Mouse (Mus musculus) heart, postnatal 36 days (tissue): ENCODE data around the gene Eme2. TPM values are rescaled to one million over a fixed set of nuclear protein-coding genes. Genes with fewer than 3 reads are reported as not detected.
"Not testable (repeated sequence)": the region's sequence is repeated elsewhere in the genome, so short reads cannot be mapped to it uniquely, and the experiment has no call there.

Experiments used
- DNase-seq, 2 experiments: peaks; one replicate each; pipeline ENCODE4 v3.0.0; 2021 to 2022
- intact Hi-C: fragments of 180-260 bp; cut with DNase I; formaldehyde crosslinking; loops from one replicate; pipeline ENCODE4 v1.15.1; 2025
- total RNA-seq, 2 experiments: library from RNA; stranded (reverse); gene quantifications; 2 replicates each; pipeline ENCODE4 v1.2.3; 2021

Gene Eme2
- 10 to 100 TPM; 18.8 to 19.0 TPM for total RNA-seq

- intact Hi-C loops = loop anchor here (10.0 kb wide), 1 partner anchor 480 kb away; the partner anchor contains the start of gene Rnps1
- DNase-seq = peak; percentile 82 to 85
These were observed at the start of gene Eme2, which contains the start of gene Mrps34 for GRCm38 (mm10) chr17:24894995-24895547. Gene Eme2 (minus strand): TSS chr17:24895087. Gene Mrps34 (plus strand): TSS chr17:24895116.

DNA sequence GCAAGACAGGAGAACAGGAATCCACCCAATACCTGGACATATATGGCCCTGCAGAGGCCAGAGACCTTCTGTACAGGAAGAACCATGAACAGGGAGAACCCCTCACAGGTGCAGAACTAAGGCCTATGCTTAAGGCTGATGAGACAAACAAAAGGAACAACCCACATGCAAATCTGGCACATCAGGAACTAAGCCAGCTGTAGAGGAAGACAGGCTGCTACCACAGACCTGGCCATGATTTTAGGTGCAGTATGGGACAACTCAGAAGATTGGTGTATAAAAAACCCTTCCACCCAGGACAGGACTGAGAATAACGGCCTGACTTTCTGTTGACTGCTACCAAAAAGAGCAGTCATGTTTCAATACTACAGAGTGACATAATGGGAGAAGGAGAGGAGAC lies 48.7 kb upstream of the Eme2 start:
- not testable (repeated sequence) for DNase-seq
- intact Hi-C loops = loop anchor here (2.0 to 10.0 kb wide), 2 partner anchors 341 to 421 kb away; partner anchors contain the start of genes Tpsb2 and Tpsg1

- DNase-seq = no peak
- intact Hi-C loops = loop anchor here (2.0 to 10.0 kb wide), 2 partner anchors 342 to 422 kb away; partner anchors contain the start of genes Tpsb2 and Tpsg1
These were observed 48.1 kb upstream of the Eme2 start for GRCm38 (mm10) chr17:24943036-24943435.

GRCm38 (mm10) chr17:24942453-24942852 lies 47.6 kb upstream of the Eme2 start:
- intact Hi-C loops = loop anchor here (2.0 to 10.0 kb wide), 2 partner anchors 342 to 422 kb away; partner anchors contain the start of genes Tpsb2 and Tpsg1
- peak; percentile 35 to 47 for DNase-seq

GRCm38 (mm10) chr17:24937266-24937665 lies 42.4 kb upstream of the Eme2 start:
- no peak for DNase-seq
- intact Hi-C loops = loop anchor here (2.0 to 5.0 kb wide), 4 partner anchors 24 to 250 kb away; partner anchors contain the start of genes Cramp1l, Fahd1, Jpt2 and Unkl

DNA sequence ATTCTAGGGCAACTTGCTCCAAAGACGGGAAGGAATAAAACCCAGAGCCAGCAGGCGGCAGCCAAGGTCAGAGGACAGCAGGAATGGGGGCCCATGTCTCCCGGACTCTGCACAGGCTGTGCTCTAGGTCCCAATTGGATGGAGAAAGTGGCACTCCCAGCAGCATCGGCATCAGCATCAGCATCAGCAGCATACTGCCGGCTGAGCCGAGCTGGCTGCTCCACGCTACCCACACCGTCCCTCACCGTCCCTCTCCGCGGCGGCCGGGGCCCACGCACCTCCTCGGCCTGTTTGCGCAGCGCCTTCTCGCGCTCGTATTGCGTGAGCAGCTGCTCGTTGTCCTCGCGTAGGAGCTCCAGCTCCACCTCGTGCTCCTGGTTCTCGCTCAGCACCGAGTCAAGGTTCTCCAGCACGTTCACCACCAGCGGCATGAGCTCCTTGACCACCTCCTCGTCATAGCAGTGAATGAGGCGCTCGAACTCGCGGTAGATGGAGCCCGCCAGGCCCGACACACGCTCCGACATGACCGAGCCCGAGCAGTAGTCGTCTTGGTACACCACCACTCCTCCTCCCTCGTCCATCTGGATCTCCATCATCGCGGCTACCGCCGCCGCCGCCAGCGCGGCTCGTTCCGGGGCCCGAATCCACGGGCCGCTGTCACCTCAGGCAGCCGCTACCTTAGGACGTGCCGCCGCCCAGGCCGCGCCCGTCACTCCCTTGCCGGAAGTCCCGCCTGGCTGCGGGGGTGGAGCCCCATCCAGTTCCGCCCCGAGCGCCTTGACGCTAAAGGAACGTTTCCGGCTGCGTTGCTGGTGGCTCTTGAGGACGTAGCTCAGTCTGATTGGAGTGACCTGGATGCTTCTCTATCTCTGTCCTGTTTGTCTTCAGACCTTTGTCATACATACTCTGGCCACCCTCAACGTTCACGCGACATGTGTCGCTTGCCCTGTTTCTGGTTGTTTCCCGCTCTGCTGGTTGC lies 41.7 kb upstream of the Eme2 start, which contains the start of gene Mapk8ip3:
TSS of gene Mapk8ip3 (minus strand) at position 719 of the 979 bp plus-strand sequence.
- intact Hi-C loops = loop anchor here (2.0 to 5.0 kb wide), 4 partner anchors 24 to 251 kb away; partner anchors contain the start of genes Cramp1l, Fahd1, Jpt2 and Unkl
- DNase-seq = peak; percentile 96 to 97

DNA sequence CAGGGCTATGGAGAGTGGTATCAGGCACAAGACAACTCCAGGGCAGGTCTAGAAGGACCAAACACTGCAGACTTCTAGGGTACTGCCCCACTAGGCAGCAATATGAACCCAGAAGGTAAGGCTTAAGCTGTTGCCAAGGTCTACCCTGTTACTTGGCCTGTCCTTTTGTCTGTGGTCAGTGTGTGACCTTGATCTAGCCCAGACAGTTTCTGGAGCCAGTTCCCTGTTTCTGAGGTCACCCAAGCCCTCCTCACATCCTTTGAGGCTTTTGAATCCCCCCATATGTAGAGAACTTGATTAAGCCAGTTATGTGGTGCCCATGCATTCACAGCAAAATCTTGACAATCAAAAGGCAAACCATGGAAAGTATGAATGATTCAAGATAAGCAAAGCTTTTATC lies 40.8 kb upstream of the Eme2 start:
- DNase-seq = no peak
- intact Hi-C loops = loop anchor here (2.0 to 5.0 kb wide), 4 partner anchors 25 to 252 kb away; partner anchors contain the start of genes Cramp1l, Fahd1, Jpt2 and Unkl

DNA sequence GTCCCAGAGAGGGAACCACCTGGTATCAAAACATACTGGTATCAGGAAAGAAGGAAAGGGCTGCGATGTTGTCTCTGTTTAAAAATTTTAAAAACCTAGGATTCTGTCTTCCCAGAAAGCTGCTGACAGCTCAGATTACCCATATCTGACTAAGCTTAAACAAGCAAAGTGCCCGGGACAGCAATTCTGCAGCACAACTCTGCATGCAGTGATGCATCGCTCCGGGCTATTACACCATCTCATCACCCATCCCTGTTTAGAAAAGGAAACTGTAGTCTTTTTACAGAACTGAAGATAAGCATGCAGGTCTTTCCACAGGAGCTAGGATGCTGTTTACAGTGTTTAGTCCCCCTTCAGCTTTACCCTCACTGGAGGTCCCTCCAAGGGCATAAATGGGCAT lies 40.0 kb upstream of the Eme2 start:
- no peak for DNase-seq
- intact Hi-C loops = loop anchor here (5.0 kb wide), 2 partner anchors 83 to 252 kb away; partner anchors contain the start of genes Fahd1 and Unkl

GRCm38 (mm10) chr17:24933163-24933562 lies 38.3 kb upstream of the Eme2 start:
- intact Hi-C loops = no loop called here
- DNase-seq = no peak

DNA sequence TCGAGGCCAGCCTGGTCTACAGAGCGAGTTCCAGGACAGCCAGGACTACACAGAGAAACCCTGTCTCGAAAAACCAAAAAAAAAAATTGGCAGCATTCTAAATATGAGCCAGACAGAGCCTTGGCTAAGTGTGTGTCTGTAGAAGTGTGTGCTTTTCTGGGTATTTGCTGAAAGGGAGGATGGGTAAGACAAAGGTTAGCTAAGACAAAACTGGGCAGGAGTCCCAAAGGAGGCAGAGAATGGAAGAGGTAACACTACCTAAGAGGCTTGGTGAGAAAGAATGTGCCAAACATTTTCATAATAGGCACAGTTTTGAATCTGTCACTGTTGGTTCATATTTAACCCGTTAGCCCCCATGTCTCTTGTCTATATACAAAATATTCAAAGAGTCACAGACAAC lies 37.5 kb upstream of the Eme2 start:
- DNase-seq = no peak
- intact Hi-C loops = no loop called here

DNA sequence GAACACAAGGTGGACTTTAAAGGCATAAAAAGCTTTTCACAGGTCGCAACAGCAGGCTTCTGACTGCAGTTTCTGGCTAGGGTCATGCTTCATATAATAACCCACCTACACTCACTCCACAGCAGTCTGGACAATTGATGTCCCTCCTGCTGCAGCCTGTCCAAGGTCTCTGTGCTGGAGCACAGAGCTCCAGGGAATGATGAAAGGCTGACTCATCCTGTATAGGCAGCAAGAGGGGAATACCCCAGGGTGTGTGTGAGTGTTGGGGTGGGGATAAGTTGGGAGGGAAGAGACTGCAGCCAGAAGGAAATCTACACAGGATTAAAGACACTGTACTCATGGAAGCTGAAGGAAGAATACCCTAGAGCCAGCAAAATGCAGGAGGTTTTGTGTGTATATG lies 34.6 kb upstream of the Eme2 start:
- intact Hi-C loops = no loop called here
- DNase-seq = no peak

- intact Hi-C loops = no loop called here
- no peak for DNase-seq
These were observed 28.4 kb upstream of the Eme2 start for GRCm38 (mm10) chr17:24923246-24923645.

DNA sequence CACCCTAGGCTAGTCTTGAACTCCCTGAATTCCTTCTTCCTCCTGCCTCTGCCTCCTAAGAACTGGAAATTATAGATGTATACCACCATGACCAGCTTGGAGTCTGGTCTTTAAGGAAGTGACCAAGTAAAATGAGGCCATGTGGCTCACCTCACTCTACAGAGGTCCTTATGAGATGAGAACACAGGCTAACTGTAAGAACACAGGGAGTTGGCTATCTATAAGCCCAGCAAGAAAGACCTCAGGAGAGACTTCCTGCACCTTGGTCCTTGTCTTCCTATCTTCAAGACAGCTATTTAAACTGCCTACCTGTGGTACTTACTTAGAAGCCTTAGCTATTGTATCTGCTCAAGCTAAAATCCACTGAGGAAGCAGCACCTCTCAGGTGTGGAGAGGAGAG lies 19.1 kb upstream of the Eme2 start:
- no peak for DNase-seq
- intact Hi-C loops = no loop called here

GRCm38 (mm10) chr17:24907591-24907990 lies 12.7 kb upstream of the Eme2 start:
- intact Hi-C loops = no loop called here

GRCm38 (mm10) chr17:24903767-24904166 lies 8.9 kb upstream of the Eme2 start:
- intact Hi-C loops = no loop called here
- DNase-seq = no peak

More at GRCm38 (mm10) chr17:24907591-24907990, 12.7 kb upstream of the Eme2 start:
- no peak for DNase-seq

DNA sequence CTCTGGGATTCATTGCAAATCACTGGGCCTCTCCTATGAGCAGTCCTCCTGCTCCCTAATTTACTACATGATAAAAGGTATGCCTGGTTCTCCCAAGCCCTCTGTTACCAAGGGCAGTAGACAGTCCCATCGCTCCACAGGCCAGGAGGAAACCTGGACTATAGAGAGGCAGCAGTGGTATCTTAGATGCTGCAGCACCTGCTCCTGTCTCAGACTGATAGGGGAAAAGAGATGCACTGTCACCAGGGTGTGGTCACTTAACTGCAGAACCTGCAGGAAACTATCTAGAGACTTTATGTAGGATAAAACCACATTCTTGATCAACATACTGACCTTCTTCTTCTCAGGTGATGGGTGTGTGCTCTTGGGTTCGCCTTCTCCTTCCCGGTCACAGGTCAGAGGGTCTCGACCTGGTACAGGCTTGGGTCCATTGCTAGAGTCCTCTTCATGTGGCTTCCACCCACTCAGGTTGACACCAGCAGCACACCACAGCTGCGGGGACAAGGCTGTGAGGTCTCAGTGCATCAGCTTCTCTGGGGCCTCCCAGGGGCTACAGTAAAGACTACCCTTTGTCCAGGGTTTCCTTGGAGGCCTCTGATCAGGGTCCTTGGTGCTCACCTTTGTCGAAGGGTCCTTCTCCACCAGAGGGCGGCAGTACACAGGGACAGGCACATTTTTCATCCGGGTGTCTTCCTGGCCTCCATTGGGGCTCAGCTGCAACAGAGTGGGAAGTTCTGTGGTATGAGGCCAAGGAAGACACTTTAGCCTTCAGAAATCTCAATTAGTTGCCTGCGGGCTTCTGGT lies 8.0 kb upstream of the Eme2 start:
- intact Hi-C loops = no loop called here
- DNase-seq = no peak

DNA sequence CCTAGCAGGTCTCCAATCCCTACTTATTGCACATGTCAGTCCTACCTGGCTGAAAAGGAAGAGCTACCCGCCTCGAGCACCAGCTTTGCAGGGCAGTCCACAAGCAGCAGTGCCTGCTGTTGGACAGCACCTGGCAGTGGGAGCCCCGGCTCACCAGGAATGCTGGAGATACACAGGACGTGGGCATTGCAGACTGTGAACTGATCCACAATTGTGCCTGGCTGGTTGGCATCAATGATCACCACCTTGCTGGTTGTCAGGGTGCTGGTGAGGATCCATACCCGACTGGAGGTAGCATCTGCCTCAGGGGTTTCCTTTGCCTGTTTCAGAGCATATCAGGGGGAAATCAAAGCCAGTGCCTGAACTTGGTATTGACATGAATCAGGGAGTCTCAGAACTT lies 7.2 kb upstream of the Eme2 start:
- DNase-seq = no peak
- intact Hi-C loops = no loop called here

- intact Hi-C loops = no loop called here
These were observed 5.1 kb upstream of the Eme2 start for GRCm38 (mm10) chr17:24900014-24900413.

GRCm38 (mm10) chr17:24899153-24899552 lies 4.3 kb upstream of the Eme2 start:
- peak in 1 of 2 experiments; percentile 26 for DNase-seq

More at GRCm38 (mm10) chr17:24900014-24900413, 5.1 kb upstream of the Eme2 start:
- no peak for DNase-seq

More at GRCm38 (mm10) chr17:24899153-24899552, 4.3 kb upstream of the Eme2 start:
- intact Hi-C loops = loop anchor here (10.0 kb wide), 1 partner anchor 484 kb away; the partner anchor contains the start of gene Rnps1
